ENCODE assay signal across 9 mouse cellular contexts in genomic region chr7:141278766-141279590, GRCm38 (mm10). TPM values are rescaled to one million over a fixed set of nuclear protein-coding genes. Genes with fewer than 3 reads are reported as not detected.
DNase-seq lines count a peak whose midpoint lies in the region; ATAC-seq lines count a peak whose summit lies in the region.
"Had no signal": no experiment of that assay in that cellular context is flagged by ENCODE, and none has a peak within 500 bp of the region (broad histone marks: within the 10 kb centered on the region; RNA-seq: fewer than 3 reads in every experiment).

Gene Sct (minus strand): TSS chr7:141279133.

- 3% methylated on average over 42 of the region's 46 CpGs for WGBS in heart, embryonic 11.5 days (ENCODE audit: insufficient replicate concordance)
- 2% methylated on average over 46 of the region's 46 CpGs for WGBS in forebrain, embryonic 15.5 days
- 2% methylated on average over 46 of the region's 46 CpGs for WGBS in midbrain, embryonic 14.5 days

- no peak within 1 kb of the TSS for H3K27ac ChIP-seq in heart, embryonic 11.5 days (ENCODE audit: low read depth, low read length)
- no peak within 1 kb of the TSS for H3K27ac ChIP-seq in forebrain, embryonic 15.5 days (replicated peaks)
- H3K27ac ChIP-seq in midbrain, embryonic 14.5 days (replicated peaks; ENCODE audit: low read depth, low read length), result no peak within 1 kb of the TSS

- peak within 1 kb of the TSS; percentile 50 for H3K4me3 ChIP-seq in heart, embryonic 11.5 days (ENCODE audit: low read depth, low read length)
- H3K4me3 ChIP-seq in forebrain, embryonic 15.5 days, result peak within 1 kb of the TSS; percentile 47
- peak within 1 kb of the TSS; percentile 41 for H3K4me3 ChIP-seq in midbrain, embryonic 14.5 days (replicated peaks; ENCODE audit: low read depth, low read length)

- peak within 1 kb of the TSS; percentile 56 for H3K9ac ChIP-seq in heart, embryonic 11.5 days (ENCODE audit: low read depth, low read length)
- peak within 1 kb of the TSS; percentile 59 for H3K9ac ChIP-seq in forebrain, embryonic 15.5 days (replicated peaks)
- peak within 1 kb of the TSS; percentile 48 for H3K9ac ChIP-seq in midbrain, embryonic 14.5 days (replicated peaks; ENCODE audit: low read length)

- peaks cover 18% of the 10 kb centered on the region for H3K27me3 ChIP-seq in heart, embryonic 11.5 days (ENCODE audit: control insufficient read depth, insufficient read depth, low read length)
- no peaks in the 10 kb centered on the region for H3K27me3 ChIP-seq in forebrain, embryonic 15.5 days
- H3K27me3 ChIP-seq in midbrain, embryonic 14.5 days (ENCODE audit: control insufficient read depth, insufficient read depth, low read length), result no peaks in the 10 kb centered on the region
- H3K27me3 ChIP-seq: Patski had no signal

- 0 out of 2 replicates have a peak, but pooled peaks have one; percentile 15 for ATAC-seq in heart, embryonic 11.5 days (replicated peaks; ENCODE audit: insufficient number of reproducible peaks, low FRiP score, low TSS enrichment)
- ATAC-seq in cerebellum, adult (ENCODE audit: insufficient number of reproducible peaks, low FRiP score, low TSS enrichment), result peak; percentile 68; the same call in 1 of the 2 replicates
- ATAC-seq in forebrain, embryonic 15.5 days (replicated peaks), result peak; percentile 72
- ATAC-seq in midbrain, embryonic 14.5 days (ENCODE audit: low FRiP score, low TSS enrichment), result peak; percentile 72
- ATAC-seq: Patski had no signal

- no peak for DNase-seq in heart, adult 9 months (ENCODE audit: low spot score in 2 of 2)
- DNase-seq in kidney, postnatal 14 days, result peak; percentile 60
- peak; percentile 79 for DNase-seq in midbrain, embryonic 14.5 days
- no peak for DNase-seq in spleen, postnatal 36 days (ENCODE audit: low spot score in 2 of 2)
- no peak for DNase-seq in gastrocnemius, postnatal 25 days

- H3K4me1 ChIP-seq in heart, embryonic 11.5 days (ENCODE audit: control insufficient read depth, insufficient read depth, low read length), result peaks cover 3% of the 10 kb centered on the region; the same call in 1 of the 2 replicates
- peaks cover 9% of the 10 kb centered on the region for H3K4me1 ChIP-seq in forebrain, embryonic 15.5 days
- H3K4me1 ChIP-seq in midbrain, embryonic 14.5 days (ENCODE audit: control insufficient read depth, insufficient read depth, low read length), result peaks cover 11% of the 10 kb centered on the region; the same call in 1 of the 2 replicates

- peak within 1 kb of the TSS; percentile 97 for H3K4me2 ChIP-seq in heart, embryonic 11.5 days
- H3K4me2 ChIP-seq in forebrain, embryonic 15.5 days (replicated peaks), result peak within 1 kb of the TSS; percentile 98
- H3K4me2 ChIP-seq in midbrain, embryonic 14.5 days (ENCODE audit: low read length), result peak within 1 kb of the TSS; percentile 75

- H3K9me3 ChIP-seq in heart, embryonic 11.5 days (replicated peaks; ENCODE audit: control insufficient read depth, low read length), result no peaks in the 10 kb centered on the region
- H3K9me3 ChIP-seq in forebrain, embryonic 15.5 days, result no peaks in the 10 kb centered on the region
- no peaks in the 10 kb centered on the region for H3K9me3 ChIP-seq in midbrain, embryonic 14.5 days (ENCODE audit: control insufficient read depth, low read length)

- no peaks in the 10 kb centered on the region for H3K36me3 ChIP-seq in heart, embryonic 11.5 days (ENCODE audit: control insufficient read depth, insufficient read depth, low read length)
- no peaks in the 10 kb centered on the region for H3K36me3 ChIP-seq in forebrain, embryonic 15.5 days
- H3K36me3 ChIP-seq in midbrain, embryonic 14.5 days (ENCODE audit: control insufficient read depth, insufficient read depth, low read length), result no peaks in the 10 kb centered on the region

RNA-seq across cellular contexts. Expression of gene Sct, which starts in this region (rescaled TPM):
- polyA plus RNA-seq in heart, embryonic 11.5 days (2014; fragmentation: Nextera tagmentation; extraction: Ambion mirVana), result 2.2 and 3.0 TPM in 2 replicates
- polyA plus RNA-seq in forebrain, embryonic 15.5 days (2015; fragmentation: Nextera tagmentation; extraction: Ambion mirVana), result 1.4 TPM in 2 replicates
- 0.49 and 1.3 TPM in 2 replicates for polyA plus RNA-seq in midbrain, embryonic 14.5 days (2014; fragmentation: Nextera tagmentation; extraction: Ambion mirVana)
- total RNA-seq in gastrocnemius, postnatal 25 days (2021), result under 1 TPM in 1 of 2 experiments, not detected in 1; 0.56 TPM
- polyA plus RNA-seq: Patski had no signal

Comparison
In these comparisons a context has a peak if more than half of its experiments do, and no peak if none do; other contexts are left out.
1. ATAC-seq: peak in every context shown above with its lines; median percentile 72 in forebrain, embryonic 15.5 days; 72 in midbrain, embryonic 14.5 days; 68 in cerebellum, adult; 15 in heart, embryonic 11.5 days.
2. DNase-seq: peak in kidney, postnatal 14 days (single experiment) and midbrain, embryonic 14.5 days (single experiment); none in heart, adult 9 months (0 of 2), spleen, postnatal 36 days (0 of 2) and gastrocnemius, postnatal 25 days (single experiment).
3. Peak in every context shown above with its lines, with median percentiles within 50 percentile points of each other: H3K4me2 ChIP-seq, H3K4me3 ChIP-seq and H3K9ac ChIP-seq.